Mouse (Mus musculus): ENCODE results near the gene Traf3. TPM values are rescaled to one million over a fixed set of nuclear protein-coding genes. Genes with fewer than 3 reads are reported as not detected.

Gene Traf3
- polyA plus RNA-seq, 1 experiment, result 29.8 TPM

DNA sequence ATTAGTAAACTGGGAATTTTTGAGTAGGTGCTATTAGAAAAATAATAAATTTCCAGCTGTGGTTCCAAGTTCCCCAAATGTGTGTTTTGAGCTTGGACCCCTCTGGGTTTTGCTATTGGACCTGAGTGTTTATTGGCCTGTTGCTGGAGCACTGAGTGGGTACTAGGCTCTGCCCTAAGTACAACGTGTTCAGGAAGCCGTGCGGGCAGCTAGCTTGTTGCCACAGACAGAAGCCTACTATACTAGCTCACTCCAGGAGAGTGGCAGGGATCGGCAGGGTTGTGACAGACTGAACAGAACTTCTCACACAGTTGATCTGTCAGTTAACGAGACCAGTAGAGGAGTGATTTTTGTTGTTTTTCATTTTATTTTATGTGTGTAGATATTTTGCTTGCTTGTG, 24.2 kb downstream of the Traf3 start:
- H3K27me3 ChIP-seq (ENCODE audit: control insufficient read depth, insufficient read depth, low read length), result no peaks in the 10 kb centered on the region
- H3K4me3 ChIP-seq (replicated peaks; ENCODE audit: insufficient read depth, low read depth, low read length), result no peak overlapping the region
- H3K27ac ChIP-seq (ENCODE audit: insufficient read depth, low read length), result no peak overlapping the region
- peaks cover 14% of the 10 kb centered on the region for H3K4me1 ChIP-seq (ENCODE audit: control insufficient read depth, insufficient read depth, low read length)
- no peak for DNase-seq
- WGBS, result 76% methylated on average over 5 of the region's 5 CpGs
- TF ChIP-seq POLR2A (IDR thresholded peaks at IDR 0.05; ENCODE audit: borderline replicate concordance, insufficient read depth, low read length), result no peak
- no peak for TF ChIP-seq CTCF (IDR thresholded peaks at IDR 0.05; ENCODE audit: borderline replicate concordance, insufficient read depth, low read depth, low read length)

DNA sequence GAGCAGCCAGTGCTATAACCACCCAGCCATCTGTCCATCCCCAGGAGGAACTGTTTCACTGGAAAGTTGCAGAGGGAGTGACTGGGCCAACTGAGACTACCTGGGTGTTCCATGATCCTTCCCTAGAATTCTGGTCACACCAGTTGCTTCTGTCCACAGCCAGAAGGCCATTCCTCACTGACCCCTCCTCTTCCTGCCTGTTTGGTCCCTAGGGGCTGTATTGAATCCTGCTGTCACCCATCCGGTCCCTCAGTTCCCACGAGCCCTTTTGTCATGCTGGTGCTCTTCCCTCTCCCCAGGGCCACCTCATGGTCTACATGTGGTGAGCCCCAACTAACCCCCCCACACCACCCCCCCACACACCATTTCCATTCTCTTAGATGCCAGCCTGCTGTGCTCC, 24.7 kb downstream of the Traf3 start:
- H3K27me3 ChIP-seq (ENCODE audit: control insufficient read depth, insufficient read depth, low read length), result no peaks in the 10 kb centered on the region
- 71% methylated on average over 2 of the region's 2 CpGs for WGBS
- TF ChIP-seq CTCF (IDR thresholded peaks at IDR 0.05; ENCODE audit: borderline replicate concordance, insufficient read depth, low read depth, low read length) (no peak), POLR2A (IDR thresholded peaks at IDR 0.05; ENCODE audit: borderline replicate concordance, insufficient read depth, low read length) (no peak)

DNA sequence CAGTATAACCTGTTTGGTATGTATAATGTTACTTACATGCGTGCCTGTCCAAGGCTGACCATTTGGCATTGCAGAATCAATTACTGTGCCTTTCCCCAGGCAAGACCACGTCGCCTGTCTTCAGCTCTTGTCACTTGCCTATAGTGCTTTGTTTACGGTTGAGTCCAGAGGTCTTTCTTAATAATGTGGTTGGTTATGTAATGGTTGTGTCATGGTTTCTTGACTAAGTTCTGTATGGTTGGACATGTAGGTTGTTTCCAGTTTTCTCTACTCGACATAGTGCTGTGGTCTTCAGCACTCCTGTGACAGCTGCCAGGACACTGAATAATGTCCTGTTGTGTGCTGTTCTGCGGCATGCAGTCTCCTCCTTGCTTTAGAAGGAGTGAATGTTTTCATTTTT, 26.6 kb downstream of the Traf3 start:
- no peak for TF ChIP-seq POLR2A (IDR thresholded peaks at IDR 0.05; ENCODE audit: borderline replicate concordance, insufficient read depth, low read length)
- no peak for TF ChIP-seq CTCF (IDR thresholded peaks at IDR 0.05; ENCODE audit: borderline replicate concordance, insufficient read depth, low read depth, low read length)
- Histone ChIP-seq H3K27me3 (ENCODE audit: control insufficient read depth, insufficient read depth, low read length) (no peaks in the 10 kb centered on the region), H3K4me1 (ENCODE audit: control insufficient read depth, insufficient read depth, low read length) (peaks cover 18% of the 10 kb centered on the region), H3K27ac (ENCODE audit: insufficient read depth, low read length) (no peak overlapping the region), H3K4me3 (replicated peaks; ENCODE audit: insufficient read depth, low read depth, low read length) (no peak overlapping the region)
- WGBS, result 79% methylated on average over 6 of the region's 6 CpGs
- DNase-seq, result no peak

More for the DNA sequence above, 24.7 kb downstream of the Traf3 start:
- no peak overlapping the region for H3K4me3 ChIP-seq (replicated peaks; ENCODE audit: insufficient read depth, low read depth, low read length)
- peaks cover 15% of the 10 kb centered on the region for H3K4me1 ChIP-seq (ENCODE audit: control insufficient read depth, insufficient read depth, low read length)
- no peak overlapping the region for H3K27ac ChIP-seq (ENCODE audit: insufficient read depth, low read length)
- no peak for DNase-seq

DNA sequence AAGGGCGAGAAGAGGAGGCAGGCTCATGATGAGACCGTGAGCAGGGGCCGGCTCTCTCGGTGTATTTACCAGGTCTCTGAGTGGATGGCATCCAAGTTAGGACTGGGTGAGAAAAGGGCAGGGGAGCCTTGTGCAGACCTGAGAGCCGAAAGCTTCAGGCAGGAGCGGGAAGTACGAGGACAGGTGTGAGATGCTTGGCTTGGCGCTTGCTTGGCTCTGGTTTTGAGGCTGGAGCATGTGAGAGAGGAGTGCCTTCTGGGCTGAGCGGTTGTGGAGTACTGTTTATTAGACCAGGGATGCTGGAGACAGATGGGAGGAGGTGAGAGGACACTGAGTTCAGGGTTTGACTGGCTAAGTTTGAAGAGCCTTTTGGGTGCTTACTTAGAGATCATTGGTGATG, 27.2 kb downstream of the Traf3 start:
- Histone ChIP-seq H3K27ac (ENCODE audit: insufficient read depth, low read length) (no peak overlapping the region), H3K4me1 (ENCODE audit: control insufficient read depth, insufficient read depth, low read length) (peaks cover 18% of the 10 kb centered on the region), H3K27me3 (ENCODE audit: control insufficient read depth, insufficient read depth, low read length) (no peaks in the 10 kb centered on the region), H3K4me3 (replicated peaks; ENCODE audit: insufficient read depth, low read depth, low read length) (no peak overlapping the region)
- 18% methylated on average over 9 of the region's 9 CpGs for WGBS
- no peak for TF ChIP-seq POLR2A (IDR thresholded peaks at IDR 0.05; ENCODE audit: borderline replicate concordance, insufficient read depth, low read length)
- no peak for TF ChIP-seq CTCF (IDR thresholded peaks at IDR 0.05; ENCODE audit: borderline replicate concordance, insufficient read depth, low read depth, low read length)
- DNase-seq, result peak; percentile 41 to 49

DNA sequence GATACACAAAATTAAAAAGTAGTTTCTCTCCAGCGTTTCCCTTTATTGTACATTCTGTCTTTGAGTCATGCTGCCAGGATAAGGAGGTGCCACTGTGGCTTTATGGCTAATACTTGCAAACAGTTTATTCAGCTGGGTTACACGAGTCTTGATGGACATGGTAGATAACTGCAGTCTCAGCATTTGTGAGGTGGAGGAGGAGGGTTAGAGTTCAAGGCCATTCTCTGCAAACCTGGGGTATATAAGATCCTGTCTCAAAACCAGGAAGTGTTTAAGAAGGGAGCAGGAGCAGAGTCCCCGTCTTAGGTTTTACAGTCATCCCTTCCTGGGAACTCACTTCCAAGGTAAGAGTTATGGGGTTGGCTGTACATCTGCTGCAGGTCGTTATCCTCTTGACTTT, 30.4 kb downstream of the Traf3 start:
- no peak for TF ChIP-seq CTCF (IDR thresholded peaks at IDR 0.05; ENCODE audit: borderline replicate concordance, insufficient read depth, low read depth, low read length)
- TF ChIP-seq POLR2A (IDR thresholded peaks at IDR 0.05; ENCODE audit: borderline replicate concordance, insufficient read depth, low read length), result no peak
- Histone ChIP-seq H3K27ac (ENCODE audit: insufficient read depth, low read length) (no peak overlapping the region), H3K27me3 (ENCODE audit: control insufficient read depth, insufficient read depth, low read length) (no peaks in the 10 kb centered on the region), H3K4me3 (replicated peaks; ENCODE audit: insufficient read depth, low read depth, low read length) (no peak overlapping the region), H3K4me1 (ENCODE audit: control insufficient read depth, insufficient read depth, low read length) (peaks cover 13% of the 10 kb centered on the region)
- no peak for DNase-seq
- 92% methylated on average over 4 of the region's 4 CpGs for WGBS

DNA sequence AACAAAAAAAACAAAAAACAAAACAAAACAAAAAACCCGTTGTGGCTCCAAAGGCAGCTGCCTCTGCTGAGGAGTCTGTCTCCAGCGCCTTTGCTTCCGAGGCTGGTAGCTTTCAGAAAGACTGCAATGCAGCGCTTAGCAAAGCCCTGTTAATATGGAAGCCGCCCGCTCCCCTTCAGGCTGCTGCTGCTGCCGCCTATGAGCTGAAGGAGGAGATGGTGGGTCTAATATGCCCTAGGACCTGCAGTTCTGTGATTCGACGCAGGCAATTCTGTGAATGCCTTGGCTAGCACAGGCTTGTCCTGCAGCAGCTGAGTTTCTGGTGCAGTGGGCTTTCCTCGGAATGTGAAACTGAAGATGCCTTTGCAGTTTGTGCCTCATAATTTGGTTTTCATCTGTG, 36.9 kb downstream of the Traf3 start:
- Histone ChIP-seq H3K4me1 (ENCODE audit: control insufficient read depth, insufficient read depth, low read length) (no peaks in the 10 kb centered on the region; the same call in 1 of the 2 replicates), H3K27me3 (ENCODE audit: control insufficient read depth, insufficient read depth, low read length) (no peaks in the 10 kb centered on the region), H3K4me3 (replicated peaks; ENCODE audit: insufficient read depth, low read depth, low read length) (no peak overlapping the region), H3K27ac (ENCODE audit: insufficient read depth, low read length) (no peak overlapping the region)
- DNase-seq, result no peak
- no peak for TF ChIP-seq CTCF (IDR thresholded peaks at IDR 0.05; ENCODE audit: borderline replicate concordance, insufficient read depth, low read depth, low read length)
- TF ChIP-seq POLR2A (IDR thresholded peaks at IDR 0.05; ENCODE audit: borderline replicate concordance, insufficient read depth, low read length), result no peak
- 69% methylated on average over 10 of the region's 10 CpGs for WGBS

DNA sequence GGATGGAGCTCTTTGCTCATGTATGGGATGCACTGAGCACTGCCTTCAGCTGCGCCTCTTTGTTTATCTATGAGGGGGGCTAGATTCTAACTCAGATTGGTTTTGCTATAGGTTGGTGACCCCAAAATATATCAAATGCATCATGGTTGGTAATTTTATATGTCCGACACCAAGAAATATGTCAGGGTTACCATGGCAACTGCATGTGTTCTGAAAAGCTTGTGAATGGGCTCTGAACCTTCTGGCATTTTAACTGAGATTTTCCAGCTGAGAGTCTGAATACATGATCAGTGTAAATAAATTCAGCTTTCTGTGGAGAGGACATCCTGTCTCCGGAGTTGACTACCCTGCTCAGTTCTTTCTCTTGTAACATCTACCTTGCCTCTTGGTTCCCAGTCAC, 37.8 kb downstream of the Traf3 start:
- no peaks in the 10 kb centered on the region for H3K27me3 ChIP-seq (ENCODE audit: control insufficient read depth, insufficient read depth, low read length)
- no peak for TF ChIP-seq CTCF (IDR thresholded peaks at IDR 0.05; ENCODE audit: borderline replicate concordance, insufficient read depth, low read depth, low read length)
- DNase-seq, result no peak
- no peaks in the 10 kb centered on the region; the same call in 1 of the 2 replicates for H3K4me1 ChIP-seq (ENCODE audit: control insufficient read depth, insufficient read depth, low read length)
- H3K27ac ChIP-seq (ENCODE audit: insufficient read depth, low read length), result no peak overlapping the region
- 63% methylated on average over 3 of the region's 3 CpGs for WGBS
- H3K4me3 ChIP-seq (replicated peaks; ENCODE audit: insufficient read depth, low read depth, low read length), result no peak overlapping the region

DNA sequence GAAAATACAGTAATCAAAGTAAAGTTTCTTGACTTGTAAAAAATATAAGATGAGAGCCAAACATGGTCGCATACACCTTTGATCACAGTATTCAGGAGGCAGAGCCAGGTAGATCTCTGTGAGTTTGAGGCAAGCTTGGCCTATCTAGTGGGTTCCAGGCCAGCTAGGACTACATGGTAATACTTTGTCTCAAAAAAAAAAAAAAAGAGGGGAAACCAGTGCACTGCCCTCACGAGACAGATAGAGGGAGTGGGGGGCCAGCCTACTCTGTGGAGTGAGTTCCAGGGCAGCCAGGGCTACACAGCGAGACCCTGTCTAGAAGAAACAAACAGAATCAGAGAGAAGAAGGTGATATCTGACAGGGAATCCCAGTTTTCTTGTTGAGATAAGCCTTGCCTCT, 41.5 kb downstream of the Traf3 start:
- 100% methylated on average over 3 of the region's 3 CpGs for WGBS
- H3K4me1 ChIP-seq (ENCODE audit: control insufficient read depth, insufficient read depth, low read length), result no peaks in the 10 kb centered on the region; the same call in 1 of the 2 replicates
- DNase-seq, result no peak
- TF ChIP-seq CTCF (IDR thresholded peaks at IDR 0.05; ENCODE audit: borderline replicate concordance, insufficient read depth, low read depth, low read length) (no peak), POLR2A (IDR thresholded peaks at IDR 0.05; ENCODE audit: borderline replicate concordance, insufficient read depth, low read length) (no peak)
- H3K27ac ChIP-seq (ENCODE audit: insufficient read depth, low read length), result no peak overlapping the region
- H3K27me3 ChIP-seq (ENCODE audit: control insufficient read depth, insufficient read depth, low read length), result no peaks in the 10 kb centered on the region
- H3K4me3 ChIP-seq (replicated peaks; ENCODE audit: insufficient read depth, low read depth, low read length), result no peak overlapping the region

All from cerebellum, adult 2 months (tissue).